Mouse (Mus musculus) kidney, adult 11 months (tissue): ENCODE results near the gene Slc2a4.
A peak's percentile ranks its signal among the peaks of the same experiment; 100 is the strongest.
"Not testable (repeated sequence)": the region's sequence is repeated elsewhere in the genome, so short reads cannot be mapped to it uniquely, and the experiment has no call there.

Experiments
- DNase-seq: peaks from one replicate; pipeline ENCODE4 v3.0.0; 2022

Slc2a4 gene

DNA sequence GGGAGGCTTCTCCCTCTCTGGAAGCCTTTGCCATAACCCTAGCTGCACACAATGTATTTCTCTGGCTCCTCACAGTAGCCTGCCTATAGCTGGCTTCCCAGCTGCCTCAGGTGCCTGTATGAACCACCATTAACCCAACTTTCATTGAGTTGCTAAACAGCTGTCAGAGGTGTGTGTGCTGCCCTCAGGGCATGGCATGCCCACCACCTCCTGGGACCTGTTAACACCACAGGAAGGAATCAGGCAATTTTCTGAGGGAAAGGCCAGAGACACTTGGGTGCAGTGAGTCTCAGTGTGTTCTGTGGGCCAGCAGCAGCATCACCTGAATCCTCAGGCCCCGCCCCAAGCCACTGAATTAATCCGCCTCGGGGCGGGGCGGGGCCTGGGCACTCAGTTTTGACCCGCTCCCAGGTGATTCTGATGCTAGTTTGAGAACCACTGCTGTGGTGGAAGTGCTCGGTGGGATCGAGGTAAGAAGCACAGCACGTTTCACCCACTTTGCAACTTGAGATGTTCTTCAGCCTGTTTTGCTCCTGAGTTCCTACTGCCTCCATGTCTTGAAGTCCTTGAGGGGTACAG, 9.5 kb downstream of the Slc2a4 start:
- DNase-seq, result peak; percentile 43

- peak; percentile 62 for DNase-seq
Observed at GRCm38 (mm10) chr11:69937834-69938233, 10.2 kb downstream of the Slc2a4 start.

- DNase-seq, result no peak
Observed at GRCm38 (mm10) chr11:69937385-69937784, 10.6 kb downstream of the Slc2a4 start.

DNA sequence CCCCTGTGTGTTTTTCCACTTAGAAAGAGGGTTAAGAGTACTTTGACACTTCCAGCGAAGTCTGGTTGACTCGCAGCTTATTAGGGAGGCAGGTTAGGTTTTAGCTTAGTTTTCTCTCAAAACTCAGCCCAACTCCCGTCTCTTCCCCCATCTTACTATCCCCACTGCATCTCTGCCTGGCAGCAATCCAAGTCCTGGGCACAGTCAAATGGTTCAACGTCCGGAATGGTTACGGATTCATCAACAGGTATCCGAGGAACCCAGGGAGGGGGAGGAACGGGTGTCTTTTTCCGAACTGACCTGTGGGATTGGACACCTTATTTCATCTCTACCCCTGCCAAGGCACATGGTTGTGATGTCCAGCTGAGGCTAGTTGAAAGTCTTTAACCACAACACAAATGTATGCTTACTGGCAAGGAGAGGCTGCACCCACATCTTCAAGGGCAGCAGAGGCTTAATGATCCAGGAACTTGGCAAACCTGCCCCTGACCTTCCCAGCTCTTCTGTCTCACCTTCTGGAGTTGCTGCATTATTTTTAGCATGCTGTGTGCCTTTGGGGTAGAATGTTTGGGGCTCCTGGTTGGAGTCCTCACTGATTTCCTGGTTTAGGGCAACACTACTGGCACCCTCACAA, 11.2 kb downstream of the Slc2a4 start:
- DNase-seq, result peak; percentile 80

DNA sequence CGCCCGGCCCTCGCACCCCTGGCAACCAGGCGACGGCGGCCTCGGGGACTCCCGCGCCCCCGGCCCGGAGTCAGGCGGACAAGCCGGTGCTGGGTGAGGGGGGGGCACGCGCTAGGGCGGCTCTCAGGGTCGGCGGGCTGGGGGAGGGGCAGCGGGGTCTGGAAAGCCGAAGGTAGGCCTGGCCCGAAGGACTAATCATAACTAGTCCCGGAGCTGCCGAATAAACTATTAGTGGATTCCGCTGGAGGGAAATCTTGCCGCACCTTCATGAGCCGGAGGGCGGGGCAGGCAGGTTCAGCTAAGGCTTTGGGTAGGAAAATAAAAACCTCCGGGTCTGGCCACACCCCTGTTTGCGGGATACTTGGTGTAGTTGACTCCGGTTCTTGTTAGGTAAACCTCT, 11.8 kb downstream of the Slc2a4 start:
- DNase-seq, result peak; percentile 68

DNA sequence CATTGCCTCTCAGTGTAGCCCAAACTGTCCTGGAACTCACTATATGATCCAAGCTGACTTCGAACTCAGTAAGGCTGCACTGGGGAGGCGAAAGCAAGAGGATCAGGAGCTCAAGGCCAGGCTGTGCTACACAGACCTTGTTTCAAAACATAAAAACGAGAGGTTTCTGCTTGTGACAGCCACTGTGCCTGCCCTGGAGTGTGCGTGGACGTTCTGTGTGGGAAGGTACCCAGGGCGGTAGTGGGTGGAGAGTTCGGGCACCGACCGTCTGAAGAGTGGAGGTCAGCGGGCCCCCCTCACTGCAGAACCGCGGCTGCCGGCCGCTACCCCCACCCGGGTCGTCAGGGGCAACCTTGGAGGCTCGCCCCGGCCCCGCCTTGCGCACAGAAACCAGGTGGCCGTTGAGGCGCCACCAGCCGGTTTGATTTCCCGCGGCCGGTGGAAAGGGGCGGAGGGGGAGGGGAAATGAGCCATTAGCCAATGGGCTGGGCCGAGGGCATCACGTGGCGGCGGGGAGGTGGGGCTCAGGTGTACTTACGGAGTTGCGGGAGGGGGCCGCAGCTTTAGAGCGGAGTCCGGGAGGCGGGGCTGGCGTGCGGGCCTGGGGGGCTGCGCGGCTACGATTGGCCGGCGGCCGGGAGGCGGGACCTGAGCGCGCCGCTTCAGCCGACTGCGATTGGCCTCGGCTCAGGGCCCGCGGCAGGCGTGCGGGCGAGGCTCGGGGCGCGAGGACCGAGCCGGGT, 12.7 kb downstream of the Slc2a4 start, which contains the start of gene Ybx2:
Gene Ybx2 (plus strand): TSS at position 660 of the 743 bp plus-strand sequence.
- peak; percentile 92 for DNase-seq

- DNase-seq, result no peak
Observed at GRCm38 (mm10) chr11:69934681-69935080, 13.3 kb downstream of the Slc2a4 start.

- peak; percentile 77 for DNase-seq
Observed at GRCm38 (mm10) chr11:69934169-69934568, 13.8 kb downstream of the Slc2a4 start.

DNA sequence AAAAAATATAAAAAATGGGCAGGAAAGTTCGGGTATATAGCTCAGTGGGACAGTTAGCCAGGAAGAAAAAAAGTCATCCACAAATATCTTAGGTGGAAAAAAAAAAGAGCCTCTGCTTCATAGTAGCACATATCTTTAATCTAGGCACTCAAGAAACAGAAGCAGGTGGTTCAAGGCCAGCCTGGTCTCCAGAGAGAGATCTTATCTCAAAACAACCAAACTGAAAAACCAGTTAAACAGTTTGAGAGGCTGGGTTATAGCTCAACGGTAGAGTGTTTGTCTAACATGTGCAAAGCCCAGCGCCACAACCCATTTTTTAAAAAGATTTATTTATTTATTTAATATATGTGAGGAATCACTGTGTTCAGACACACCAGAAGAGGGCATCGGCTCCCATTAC, 14.9 kb downstream of the Slc2a4 start:
- DNase-seq, result no peak

- no peak for DNase-seq
Observed at GRCm38 (mm10) chr11:69932254-69932653, 15.7 kb downstream of the Slc2a4 start.

GRCm38 (mm10) chr11:69931769-69932168, 16.2 kb downstream of the Slc2a4 start:
- no peak for DNase-seq

DNA sequence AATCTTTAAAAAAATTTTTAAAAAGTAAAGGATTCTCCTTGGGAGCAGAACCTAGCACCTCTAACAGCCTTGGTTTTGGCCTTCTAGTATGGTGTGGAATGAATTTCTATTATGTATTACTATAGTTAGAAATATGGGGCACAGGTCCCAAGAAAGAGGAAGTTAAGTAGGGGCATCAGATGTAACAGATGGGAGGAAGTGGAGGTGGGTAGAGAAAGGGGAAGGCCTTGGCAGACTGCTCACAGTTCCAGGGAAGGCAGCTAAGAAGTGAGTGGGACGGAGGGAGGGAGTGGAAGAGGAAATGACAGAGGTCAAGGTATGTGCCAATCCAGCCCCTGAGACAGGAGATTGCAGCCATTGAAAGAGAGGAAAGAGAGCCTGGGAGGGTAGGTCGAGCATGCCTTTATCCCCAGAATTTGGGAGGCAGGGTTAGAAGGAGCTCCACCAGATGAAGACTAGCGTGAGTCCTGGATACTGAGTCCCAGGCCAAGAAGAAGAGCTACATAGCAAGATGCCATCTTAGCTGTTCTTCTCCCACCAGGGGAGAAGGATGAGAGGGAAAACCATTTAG, 16.9 kb downstream of the Slc2a4 start:
- no peak for DNase-seq

- DNase-seq, result not testable (repeated sequence)
Observed at GRCm38 (mm10) chr11:69930176-69930575, 17.8 kb downstream of the Slc2a4 start.

- DNase-seq, result no peak
Observed at GRCm38 (mm10) chr11:69929712-69930111, 18.3 kb downstream of the Slc2a4 start.

DNA sequence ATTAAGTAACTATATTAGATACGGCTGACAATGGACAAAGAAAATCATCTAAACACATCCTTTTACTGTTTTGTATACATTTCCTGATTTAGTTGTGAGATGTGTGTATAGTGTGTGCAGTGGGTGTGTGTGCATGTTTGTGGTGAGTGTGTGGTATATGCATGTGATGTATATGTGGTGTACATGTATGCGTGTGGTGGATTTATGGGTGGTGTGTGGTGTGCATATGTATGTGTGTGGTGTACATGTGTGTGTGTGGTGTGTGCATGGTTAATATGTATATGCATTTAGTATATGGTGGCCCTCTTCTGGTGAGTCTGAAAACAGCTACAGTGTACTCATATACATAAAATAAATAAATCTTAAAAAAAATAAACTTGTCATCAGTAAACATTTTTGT, 20.5 kb downstream of the Slc2a4 start:
- no peak for DNase-seq

DNA sequence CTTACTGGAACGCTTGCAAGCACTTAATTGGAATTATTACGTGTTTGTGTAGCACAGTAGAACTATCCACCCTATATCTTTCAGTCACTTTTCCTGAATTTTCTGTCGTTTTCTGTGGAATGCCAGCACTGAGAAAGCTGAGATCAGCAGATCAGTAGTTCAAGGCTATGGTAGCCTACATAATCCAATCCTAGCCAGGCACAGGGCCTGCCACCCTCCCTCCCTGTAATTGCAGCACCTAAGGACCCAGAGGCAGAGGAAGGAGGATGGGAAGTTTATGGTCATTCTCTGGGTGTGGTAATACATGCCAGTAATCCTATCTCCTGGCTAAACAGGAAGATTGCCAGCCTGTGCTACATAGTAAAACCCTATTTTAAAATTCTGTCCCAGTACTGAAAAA, 25.2 kb downstream of the Slc2a4 start:
- DNase-seq, result no peak

DNA sequence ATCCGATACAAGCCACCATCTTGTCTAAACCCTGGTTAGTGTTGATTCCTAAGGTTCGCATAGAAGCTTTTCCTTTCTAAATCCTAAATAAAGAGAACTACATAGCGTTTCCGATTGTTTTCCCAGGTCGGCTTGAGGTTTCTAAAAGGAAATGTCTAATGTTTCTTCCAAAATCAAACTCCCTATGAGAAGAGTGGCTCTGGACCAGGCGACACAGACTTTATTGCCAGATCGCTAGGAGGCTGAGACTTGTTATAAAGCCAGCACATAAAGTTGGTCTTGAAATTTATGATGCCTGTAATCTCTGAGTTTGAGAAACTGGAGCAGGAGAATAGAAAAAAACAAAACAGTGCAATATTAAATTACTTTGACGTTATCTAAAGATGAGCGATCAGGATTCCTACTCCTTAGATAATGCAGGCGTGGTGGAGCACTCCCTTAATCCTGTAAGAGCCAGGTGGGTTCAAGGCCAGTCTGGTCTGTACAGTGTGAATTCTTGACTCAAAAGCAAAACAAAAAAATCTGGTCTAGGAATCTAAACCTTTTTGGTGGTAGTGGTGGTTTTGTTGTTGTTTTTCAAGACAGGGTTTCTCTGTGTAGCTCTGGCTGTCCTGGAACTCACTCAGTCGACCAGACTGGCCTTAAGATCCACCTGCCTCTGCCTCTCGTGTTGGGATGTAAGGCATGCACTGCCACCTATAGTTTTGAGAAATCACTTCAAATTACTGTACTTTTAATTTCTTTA, 25.8 kb downstream of the Slc2a4 start:
- no peak for DNase-seq

GRCm38 (mm10) chr11:69921114-69922011, 26.6 kb downstream of the Slc2a4 start, which contains the start of gene Eif5a:
Eif5a (minus strand) TSS chr11:69921958.
- DNase-seq, result peak; percentile 100

GRCm38 (mm10) chr11:69920266-69921031, 27.5 kb downstream of the Slc2a4 start:
- peak; percentile 59 for DNase-seq

DNA sequence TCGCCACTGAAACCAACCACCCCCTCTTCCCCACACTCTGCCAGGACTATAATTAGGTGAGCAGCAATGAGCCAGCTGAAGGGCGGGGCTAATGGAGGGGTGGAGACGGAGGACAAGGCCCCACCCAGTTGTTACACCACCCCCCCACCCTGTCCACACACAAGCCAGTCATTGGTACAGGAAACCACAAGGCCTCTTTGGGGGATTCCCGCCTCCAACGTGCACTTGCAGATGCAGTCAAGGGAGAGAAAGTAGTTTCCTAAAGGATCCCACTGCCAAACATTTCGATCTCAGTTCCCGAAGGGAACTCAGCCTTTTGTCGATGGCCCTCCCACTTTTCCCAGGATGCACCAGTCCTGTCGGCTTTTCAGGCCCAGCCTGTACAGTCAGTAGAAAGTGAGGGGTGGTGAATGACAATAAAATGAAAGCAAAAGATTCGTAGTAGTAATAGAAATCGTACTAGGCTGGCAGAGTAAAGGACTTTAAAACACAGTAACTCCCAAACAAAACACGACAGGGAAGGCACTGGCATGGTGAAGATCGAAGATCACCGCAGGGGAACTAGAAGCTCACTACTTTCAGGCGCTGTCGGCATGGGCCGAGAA, 28.2 kb downstream of the Slc2a4 start:
- peak; percentile 84 for DNase-seq

DNA sequence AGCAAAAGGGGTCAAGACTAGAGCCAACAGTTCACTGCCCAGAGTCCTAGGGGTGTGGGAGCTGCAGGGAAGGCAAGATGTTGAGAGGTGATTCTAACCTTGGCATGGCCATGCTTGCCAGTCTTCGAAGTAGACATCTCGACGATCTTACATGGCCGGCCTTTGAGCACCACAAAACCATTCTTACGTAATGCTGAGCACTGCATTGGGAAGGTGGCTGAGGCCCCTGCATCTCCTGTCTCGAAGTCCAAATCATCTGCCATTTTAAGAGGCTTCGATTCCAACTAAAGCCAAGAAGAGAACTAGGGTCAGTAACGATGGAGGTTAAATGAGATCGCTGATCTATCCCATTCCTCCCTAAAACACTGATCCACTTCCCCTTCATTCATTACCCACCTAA, 28.9 kb downstream of the Slc2a4 start:
- no peak for DNase-seq
